Mouse (Mus musculus) embryonic facial prominence, embryonic 13.5 days (tissue): ENCODE measurements around the gene Fam173a. TPM values are rescaled to one million over a fixed set of nuclear protein-coding genes. Genes with fewer than 3 reads are reported as not detected.

Source experiments
- ATAC-seq: fragments of 200-750 bp; cut with Nextera tagmentation; 2 replicates; pipeline ENCODE4 v1.8.0; 2017; ENCODE audit warnings: low read depth; ENCODE audit not compliant: insufficient number of reproducible peaks, insufficient read depth, low FRiP score, low TSS enrichment
- H3K27ac ChIP-seq: fragments of 300-500 bp; sonication (generic); 2 replicates; pipeline ENCODE4 v1.5.1; 2015; ENCODE audit warnings: moderate library complexity, mild to moderate bottlenecking, inconsistent platforms
- H3K27me3 ChIP-seq: fragments of 300-500 bp; sonication (generic); 2 replicates; pipeline ENCODE4 v1.6.1; 2015; ENCODE audit warnings: mild to moderate bottlenecking, inconsistent platforms
- H3K36me3 ChIP-seq: fragments of 300-500 bp; sonication (generic); 2 replicates; pipeline ENCODE4 v1.6.1; 2015; ENCODE audit warnings: mild to moderate bottlenecking, inconsistent platforms
- H3K4me1 ChIP-seq: fragments of 300-500 bp; sonication (generic); 2 replicates; pipeline ENCODE4 v1.6.1; 2015; ENCODE audit warnings: inconsistent platforms
- H3K4me2 ChIP-seq: fragments of 300-500 bp; sonication (generic); 2 replicates; pipeline ENCODE4 v1.6.1; 2015; ENCODE audit warnings: moderate library complexity, mild to moderate bottlenecking, inconsistent platforms
- H3K4me3 ChIP-seq: fragments of 300-500 bp; sonication (generic); 2 replicates; pipeline ENCODE4 v1.5.1; 2015; ENCODE audit warnings: mild to moderate bottlenecking, inconsistent platforms
- H3K9ac ChIP-seq: fragments of 300-500 bp; sonication (generic); 2 replicates; pipeline ENCODE4 v1.6.1; 2015; ENCODE audit warnings: mild to moderate bottlenecking, inconsistent platforms
- H3K9me3 ChIP-seq: fragments of 300-500 bp; sonication (generic); 2 replicates; pipeline ENCODE4 v1.6.1; 2016; ENCODE audit warnings: inconsistent platforms
- WGBS: fragments of 180-500 bp; shearing (Covaris S2); methylation state at CpG from one replicate; pipeline ENCODE4 v1.1.7; 2015; ENCODE audit warnings: mixed read lengths; 5-methylcytosine and 5-hydroxymethylcytosine counted together
- polyA plus RNA-seq: library from polyadenylated mRNA; unstranded; fragments of >200 nt; fragmentation: Nextera tagmentation; extraction: Ambion mirVana; gene quantifications from 2 replicates; pipeline ENCODE4 v1.2.1, GENCODE M21; 2015

Fam173a gene
- polyA plus RNA-seq, 1 experiment from 2014 or later, result 78.1 TPM

- Histone ChIP-seq H3K36me3 (peaks cover 55% of the 10 kb centered on the region), H3K9me3 (no peaks in the 10 kb centered on the region), H3K27me3 (no peaks in the 10 kb centered on the region), H3K9ac (peak overlapping the region; percentile 81), H3K4me2 (peak overlapping the region; percentile 81), H3K4me3 (peak overlapping the region; percentile 60), H3K27ac (peak overlapping the region; percentile 92; the same call in 1 of the 2 replicates), H3K4me1 (peaks cover 64% of the 10 kb centered on the region)
- no peak for ATAC-seq
- 81% methylated on average over 8 of the region's 8 CpGs for WGBS
Observed at GRCm38 (mm10) chr17:25828223-25828594, 35.5 kb upstream of the Fam173a start.

- peaks cover 66% of the 10 kb centered on the region for H3K4me1 ChIP-seq
- H3K4me3 ChIP-seq, result peak overlapping the region; percentile 60; the same call in 1 of the 2 replicates
- peaks cover 55% of the 10 kb centered on the region for H3K36me3 ChIP-seq
- H3K9ac ChIP-seq, result peak overlapping the region; percentile 81; the same call in 1 of the 2 replicates
- H3K27me3 ChIP-seq, result no peaks in the 10 kb centered on the region
- 87% methylated on average over 22 of the region's 22 CpGs for WGBS
- ATAC-seq, result no peak
- H3K4me2 ChIP-seq, result 0 out of 2 replicates have a peak overlapping the region, but pooled peaks have one; percentile 81
- no peaks in the 10 kb centered on the region for H3K9me3 ChIP-seq
- H3K27ac ChIP-seq, result no peak overlapping the region
Observed at GRCm38 (mm10) chr17:25827546-25828222, 35.0 kb upstream of the Fam173a start.

GRCm38 (mm10) chr17:25827011-25827410, 34.3 kb upstream of the Fam173a start:
- ATAC-seq, result no peak

GRCm38 (mm10) chr17:25825984-25826570, 33.4 kb upstream of the Fam173a start:
- no peak overlapping the region for H3K9ac ChIP-seq
- peaks cover 12% of the 10 kb centered on the region for H3K27me3 ChIP-seq
- ATAC-seq, result no peak
- H3K9me3 ChIP-seq, result no peaks in the 10 kb centered on the region
- H3K4me2 ChIP-seq, result no peak overlapping the region
- no peak overlapping the region; the same call in 1 of the 2 replicates for H3K27ac ChIP-seq
- 95% methylated on average over 27 of the region's 27 CpGs for WGBS
- H3K4me1 ChIP-seq, result peaks cover 55% of the 10 kb centered on the region
- H3K4me3 ChIP-seq, result no peak overlapping the region
- H3K36me3 ChIP-seq, result peaks cover 47% of the 10 kb centered on the region

More at GRCm38 (mm10) chr17:25827011-25827410, 34.3 kb upstream of the Fam173a start:
- no peaks in the 10 kb centered on the region for H3K9me3 ChIP-seq
- 88% methylated on average over 13 of the region's 13 CpGs for WGBS
- H3K36me3 ChIP-seq, result peaks cover 55% of the 10 kb centered on the region
- no peak overlapping the region for H3K4me2 ChIP-seq
- H3K27ac ChIP-seq, result no peak overlapping the region
- no peak overlapping the region for H3K4me3 ChIP-seq
- peaks cover 4% of the 10 kb centered on the region for H3K27me3 ChIP-seq
- no peak overlapping the region for H3K9ac ChIP-seq
- H3K4me1 ChIP-seq, result peaks cover 65% of the 10 kb centered on the region

GRCm38 (mm10) chr17:25825311-25825710, 32.6 kb upstream of the Fam173a start:
- peaks cover 39% of the 10 kb centered on the region for H3K36me3 ChIP-seq
- WGBS, result 81% methylated on average over 6 of the region's 6 CpGs
- no peak overlapping the region for H3K4me3 ChIP-seq
- peak overlapping the region; percentile 93; the same call in 1 of the 2 replicates for H3K4me2 ChIP-seq
- H3K27ac ChIP-seq, result no peak overlapping the region
- no peak for ATAC-seq
- peaks cover 18% of the 10 kb centered on the region for H3K27me3 ChIP-seq
- H3K9ac ChIP-seq, result peak overlapping the region; percentile 11; the same call in 1 of the 2 replicates
- no peaks in the 10 kb centered on the region for H3K9me3 ChIP-seq
- H3K4me1 ChIP-seq, result peaks cover 48% of the 10 kb centered on the region

- H3K9me3 ChIP-seq, result no peaks in the 10 kb centered on the region
- 69% methylated on average over 16 of the region's 17 CpGs for WGBS
- no peak for ATAC-seq
- H3K4me3 ChIP-seq, result peak overlapping the region; percentile 65
- no peak overlapping the region for H3K27ac ChIP-seq
- peak overlapping the region; percentile 85 for H3K9ac ChIP-seq
- H3K36me3 ChIP-seq, result peaks cover 32% of the 10 kb centered on the region
- H3K27me3 ChIP-seq, result peaks cover 26% of the 10 kb centered on the region
- peaks cover 42% of the 10 kb centered on the region for H3K4me1 ChIP-seq
- H3K4me2 ChIP-seq, result peak overlapping the region; percentile 93
Observed at GRCm38 (mm10) chr17:25824362-25825142, 31.9 kb upstream of the Fam173a start.

DNA sequence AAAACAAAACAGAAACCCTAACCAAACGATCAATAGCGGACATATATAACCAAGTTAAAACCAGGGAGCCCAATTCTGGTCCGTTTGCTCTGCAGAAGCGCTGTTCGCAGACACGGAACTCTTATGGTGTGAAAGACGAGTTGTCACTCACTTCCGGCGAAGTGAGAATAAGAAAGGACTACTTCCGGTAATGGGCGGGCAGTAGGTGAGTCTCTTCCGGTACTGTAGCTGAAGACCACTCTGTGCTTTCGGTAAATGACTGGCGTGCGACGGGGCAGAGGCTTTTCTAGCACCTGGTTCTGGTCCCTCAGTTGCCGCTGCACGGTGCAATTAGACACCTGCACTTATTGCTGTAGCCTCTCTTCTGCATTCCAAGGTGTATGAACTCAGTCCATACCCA, 30.8 kb upstream of the Fam173a start, which contains the start of gene Wdr24:
Gene Wdr24, plus strand, starts transcription at position 176 of the 400 bp plus-strand sequence.
- Histone ChIP-seq H3K4me2 (peak within 1 kb of the TSS; percentile 93), H3K9me3 (no peaks in the 10 kb centered on the region), H3K4me3 (peak within 1 kb of the TSS; percentile 65), H3K36me3 (peaks cover 31% of the 10 kb centered on the region), H3K9ac (peak within 1 kb of the TSS; percentile 85), H3K27ac (peak within 1 kb of the TSS; percentile 62), H3K4me1 (peaks cover 42% of the 10 kb centered on the region), H3K27me3 (peaks cover 37% of the 10 kb centered on the region)
- under 1% methylated on average over 18 of the region's 18 CpGs for WGBS
- peak; percentile 34; the same call in 1 of the 2 replicates for ATAC-seq

DNA sequence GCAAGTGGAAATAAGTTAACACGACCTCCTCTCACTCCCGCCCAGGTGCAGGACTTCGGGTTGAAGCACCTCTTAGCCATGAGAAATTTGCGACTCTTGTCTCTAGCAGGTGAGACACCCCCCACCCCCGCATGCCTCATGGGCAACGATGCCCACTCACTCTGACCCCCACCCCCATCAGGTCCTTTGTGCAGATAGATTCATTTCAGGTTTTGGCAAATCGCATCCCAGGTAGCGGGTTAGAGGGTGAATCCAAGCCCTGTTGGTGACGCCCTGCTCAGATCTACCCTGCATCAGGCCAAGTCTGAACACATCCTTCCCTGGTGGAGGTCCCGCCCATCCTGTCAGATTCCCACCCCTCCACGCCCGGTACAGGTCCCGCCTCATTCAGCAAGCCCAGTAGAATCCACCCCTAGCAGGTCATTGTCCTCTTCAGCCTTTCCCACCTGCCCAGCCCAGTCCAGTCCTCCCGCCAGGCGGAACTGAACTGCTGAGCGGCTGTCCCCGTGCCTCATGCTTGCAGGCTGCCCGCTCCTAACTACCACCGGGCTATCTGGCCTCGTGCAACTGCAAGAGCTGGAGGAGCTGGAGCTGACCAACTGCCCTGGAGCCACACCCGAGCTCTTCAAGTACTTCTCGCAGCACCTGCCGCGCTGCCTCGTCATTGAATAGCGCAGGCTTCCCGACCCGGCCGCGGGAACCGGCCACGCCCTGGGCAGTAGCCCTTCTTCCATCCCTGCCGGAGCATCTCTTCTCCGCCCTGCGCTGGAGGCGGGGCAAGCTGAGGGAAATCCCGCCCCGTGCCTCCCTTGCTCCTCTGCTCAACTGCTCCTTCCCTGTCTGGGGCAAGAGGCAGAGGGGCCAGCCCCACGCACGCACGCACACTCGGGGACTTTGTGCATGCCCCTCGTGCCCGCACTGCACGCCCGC, 26.4 kb upstream of the Fam173a start:
- H3K27me3 ChIP-seq, result peaks cover 67% of the 10 kb centered on the region
- WGBS, result 6% methylated on average over 46 of the region's 46 CpGs

GRCm38 (mm10) chr17:25817662-25818061, 25.0 kb upstream of the Fam173a start:
- no peak for ATAC-seq
- Histone ChIP-seq H3K4me2 (no peak overlapping the region), H3K36me3 (no peaks in the 10 kb centered on the region), H3K9ac (no peak overlapping the region), H3K4me3 (no peak overlapping the region), H3K4me1 (peaks cover 12% of the 10 kb centered on the region; the same call in 1 of the 2 replicates), H3K27me3 (peaks cover 75% of the 10 kb centered on the region), H3K9me3 (no peaks in the 10 kb centered on the region), H3K27ac (no peak overlapping the region)
- 80% methylated on average over 11 of the region's 11 CpGs for WGBS

More for the DNA sequence above, 26.4 kb upstream of the Fam173a start:
- no peaks in the 10 kb centered on the region for H3K36me3 ChIP-seq
- H3K9me3 ChIP-seq, result no peaks in the 10 kb centered on the region
- no peak overlapping the region for H3K27ac ChIP-seq
- peak overlapping the region; percentile 12; the same call in 1 of the 2 replicates for H3K9ac ChIP-seq
- H3K4me2 ChIP-seq, result peak overlapping the region; percentile 49
- no peak for ATAC-seq
- peak overlapping the region; percentile 16 for H3K4me3 ChIP-seq
- H3K4me1 ChIP-seq, result peaks cover 12% of the 10 kb centered on the region

GRCm38 (mm10) chr17:25813471-25813870, 20.8 kb upstream of the Fam173a start:
- Histone ChIP-seq H3K9me3 (no peaks in the 10 kb centered on the region), H3K4me1 (peaks cover 18% of the 10 kb centered on the region), H3K9ac (no peak overlapping the region), H3K27me3 (peaks cover 77% of the 10 kb centered on the region), H3K36me3 (no peaks in the 10 kb centered on the region), H3K27ac (no peak overlapping the region), H3K4me2 (peak overlapping the region; percentile 26), H3K4me3 (no peak overlapping the region)
- ATAC-seq, result no peak; the same call in 1 of the 2 replicates
- 0% methylated on average over 20 of the region's 20 CpGs for WGBS
